Mouse (Mus musculus) embryonic fibroblast, embryonic 13.5 days (primary cell): ENCODE data around the gene Ptgs1.

ENCODE experiments used
- CTCF ChIP-seq: IDR thresholded peaks from 2 replicates; pipeline ENCODE4 v1.5.1; 2011; ENCODE audit warnings: mild to moderate bottlenecking, control low read depth, low read length, moderate library complexity, borderline replicate concordance; ENCODE audit not compliant: insufficient read depth
- POLR2A ChIP-seq: IDR thresholded peaks from 2 replicates; pipeline ENCODE4 v1.6.1; 2011; ENCODE audit warnings: low read depth, mild to moderate bottlenecking, control low read depth, low read length, moderate library complexity

DNA sequence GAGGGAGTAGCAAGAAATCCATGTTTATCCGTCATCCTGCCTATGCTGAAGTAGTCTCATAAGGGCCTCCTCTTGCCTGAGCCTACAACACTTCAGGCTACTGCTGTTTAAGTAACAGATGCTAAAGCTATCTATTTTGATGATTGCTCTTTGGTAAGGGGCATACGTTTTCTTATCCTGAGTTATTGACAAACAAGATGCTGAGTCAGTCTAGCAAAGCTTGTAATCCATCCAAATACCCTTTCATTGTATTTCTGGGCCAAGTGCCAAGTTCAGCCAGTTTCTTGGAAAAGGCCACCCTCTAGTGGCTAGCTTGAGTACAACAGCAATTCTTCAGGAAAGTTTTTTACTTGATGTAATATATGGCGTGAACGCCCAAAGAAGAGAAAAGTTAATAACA is 46.2 kb downstream of the Ptgs1 start:
- TF ChIP-seq POLR2A: no peak
- TF ChIP-seq CTCF: no peak
